Mouse (Mus musculus): ENCODE data around the gene Eef2kmt.
A peak's percentile ranks its signal among the peaks of the same experiment; 100 is the strongest.

GRCm38 (mm10) chr16:5203200-5203599 is 52.6 kb downstream of the Eef2kmt start:
- TF ChIP-seq CTCF (IDR thresholded peaks at IDR 0.05; ENCODE audit: control insufficient read depth, insufficient read depth, low read length) (no peak), POLR2A (IDR thresholded peaks at IDR 0.05; ENCODE audit: borderline replicate concordance, control insufficient read depth, low read depth, low read length) (peak; percentile 31; the same call in 1 of the 2 replicates)
